Mouse (Mus musculus): ENCODE data around the gene Ccdc88a. TPM values are rescaled to one million over a fixed set of nuclear protein-coding genes. Genes with fewer than 3 reads are reported as not detected.

The Ccdc88a gene
- polyA plus RNA-seq, 1 experiment from 2014 or later = 9.1 TPM

DNA sequence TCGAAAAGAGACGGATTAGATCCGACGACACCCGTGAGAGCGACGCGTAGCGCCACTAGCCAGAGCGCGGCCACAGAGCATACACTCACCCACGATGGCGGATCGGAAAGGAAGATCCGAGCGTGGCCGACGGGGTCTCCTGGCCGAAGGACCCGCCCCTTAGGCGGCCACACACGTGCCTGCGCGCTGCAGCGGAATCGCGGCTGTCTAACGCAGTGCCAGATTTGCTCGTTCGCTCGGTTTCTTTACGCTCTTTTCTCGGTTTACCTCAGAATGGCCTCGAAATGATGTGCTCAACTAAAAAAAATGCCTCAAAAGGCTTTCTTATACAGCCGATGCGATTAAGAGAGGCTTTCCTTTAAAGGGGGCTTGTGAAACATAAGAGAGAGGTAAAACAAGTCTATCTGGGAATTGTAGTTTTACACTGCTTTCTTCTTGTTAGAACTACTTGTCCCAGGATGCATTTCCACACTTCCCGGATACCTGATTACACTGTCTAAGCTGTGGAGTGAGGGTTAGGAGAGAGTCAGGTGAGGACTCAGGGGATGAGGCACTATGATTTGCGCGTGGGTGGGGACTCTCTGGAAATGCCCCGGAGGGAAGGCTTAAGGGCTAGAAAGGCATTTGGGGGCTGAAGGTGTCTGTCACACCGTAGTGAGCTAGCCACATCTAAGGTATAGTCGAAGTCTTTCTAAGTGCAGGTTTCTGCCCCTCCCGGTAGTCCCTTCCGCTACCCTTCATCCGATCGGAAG, 174.5 kb downstream of the Ccdc88a start, which contains the start of the genes Clhc1 and Rps27a:
Gene Clhc1, plus strand, starts transcription at position 199 of the 752 bp plus-strand sequence.
Gene Rps27a, minus strand, starts transcription at position 358 of the 752 bp plus-strand sequence.
- Histone ChIP-seq H3K9me3 (ENCODE audit: control insufficient read depth, low read length) (no peaks in the 10 kb centered on the region), H3K27me3 (ENCODE audit: control insufficient read depth, insufficient read depth, low read length) (no peaks in the 10 kb centered on the region), H3K36me3 (ENCODE audit: control insufficient read depth, insufficient read depth, low read length) (peaks cover 5% of the 10 kb centered on the region; the same call in 1 of the 2 replicates), H3K4me3 (ENCODE audit: low read depth, low read length) (peak within 1 kb of the TSS; percentile 77), H3K4me2 (replicated peaks; ENCODE audit: low read depth) (peak within 1 kb of the TSS; percentile 60), H3K27ac (replicated peaks) (peak within 1 kb of the TSS; percentile 86), H3K9ac (ENCODE audit: low read length) (peak within 1 kb of the TSS; percentile 89), H3K4me1 (replicated peaks; ENCODE audit: control insufficient read depth, insufficient read depth) (no peaks in the 10 kb centered on the region)
- WGBS = under 1% methylated on average over 46 of the region's 46 CpGs
- DNase-seq (ENCODE audit: low spot score) = peak; percentile 93
- ATAC-seq (ENCODE audit: low FRiP score, low TSS enrichment) = peak; percentile 99
- TF ChIP-seq EP300 (optimal IDR thresholded peaks at IDR 0.05) (peak; percentile 94), CTCF (IDR thresholded peaks at IDR 0.05; ENCODE audit: low read depth) (peak; percentile 47)

DNA sequence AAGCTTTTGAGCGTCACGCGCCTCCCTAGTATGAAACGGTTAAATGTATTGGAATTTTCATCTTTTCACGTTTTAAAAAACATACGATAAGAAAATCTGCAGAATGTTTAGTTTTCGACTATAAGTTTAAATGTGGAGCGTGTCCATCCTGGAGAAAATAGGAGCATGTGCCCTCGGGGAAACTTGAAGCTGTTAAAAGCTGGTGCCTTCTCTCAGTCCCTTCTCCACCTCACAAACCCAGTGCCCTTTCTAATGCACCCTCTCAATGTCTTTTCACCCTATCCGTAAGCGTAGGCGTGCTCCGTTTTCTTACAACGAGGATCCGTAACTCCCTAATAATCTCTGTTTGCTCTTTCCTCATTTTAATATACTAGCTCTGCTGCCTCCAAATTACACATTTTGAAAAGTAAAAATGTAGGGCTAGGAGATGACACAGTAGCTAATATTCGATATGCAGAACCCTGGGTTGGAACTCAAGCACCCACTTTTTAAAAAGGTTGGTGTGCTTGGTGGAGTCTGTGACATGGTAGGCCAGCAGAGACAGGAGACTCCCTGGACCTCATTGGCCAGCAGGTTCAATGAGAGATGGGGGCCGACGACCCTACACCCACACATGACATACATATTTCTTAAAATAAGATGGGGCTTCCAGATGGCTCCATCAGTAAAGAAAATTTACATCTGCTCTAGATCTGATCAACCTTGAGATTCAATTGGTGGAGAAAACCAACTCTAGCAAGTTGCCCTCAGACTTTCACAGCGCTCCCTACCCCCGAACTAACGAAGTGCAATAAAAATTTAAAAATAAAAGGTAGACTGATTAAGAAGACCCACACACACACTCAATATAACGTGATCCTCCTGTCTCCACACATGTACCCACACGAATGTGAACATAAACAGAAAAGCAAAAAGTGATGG, 175.3 kb downstream of the Ccdc88a start:
- Histone ChIP-seq H3K36me3 (ENCODE audit: control insufficient read depth, insufficient read depth, low read length) (peaks cover 5% of the 10 kb centered on the region; the same call in 1 of the 2 replicates), H3K4me1 (replicated peaks; ENCODE audit: control insufficient read depth, insufficient read depth) (no peaks in the 10 kb centered on the region), H3K27ac (replicated peaks) (peak overlapping the region; percentile 13; the same call in 1 of the 2 replicates), H3K4me2 (replicated peaks; ENCODE audit: low read depth) (peak overlapping the region; percentile 60), H3K9ac (ENCODE audit: low read length) (peak overlapping the region; percentile 89), H3K27me3 (ENCODE audit: control insufficient read depth, insufficient read depth, low read length) (no peaks in the 10 kb centered on the region), H3K9me3 (ENCODE audit: control insufficient read depth, low read length) (no peaks in the 10 kb centered on the region), H3K4me3 (ENCODE audit: low read depth, low read length) (peak overlapping the region; percentile 77)
- ATAC-seq (ENCODE audit: low FRiP score, low TSS enrichment) (no peak), DNase-seq (ENCODE audit: low spot score) (no peak)
- no peak for TF ChIP-seq EP300 (optimal IDR thresholded peaks at IDR 0.05)
- no peak for TF ChIP-seq CTCF (IDR thresholded peaks at IDR 0.05; ENCODE audit: low read depth)
- WGBS = 21% methylated on average over 23 of the region's 23 CpGs

DNA sequence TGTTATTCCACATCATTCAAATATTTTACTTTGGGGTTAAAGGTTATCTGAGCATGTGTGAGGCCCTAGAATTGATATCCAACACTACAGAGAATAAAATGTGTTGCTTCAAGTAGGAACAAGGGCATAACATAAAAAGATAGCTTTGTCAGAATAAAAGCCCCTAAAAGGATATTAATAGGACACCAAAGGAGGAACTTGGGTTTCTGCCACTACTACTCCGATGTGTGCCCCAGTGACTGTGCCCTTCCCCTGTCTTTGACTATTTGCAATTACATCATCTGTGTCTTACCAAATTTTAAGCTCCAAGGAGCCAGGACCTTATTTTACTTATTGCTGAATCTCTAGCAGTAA, 175.9 kb downstream of the Ccdc88a start:
- no peak overlapping the region for H3K9ac ChIP-seq (ENCODE audit: low read length)
- no peaks in the 10 kb centered on the region for H3K27me3 ChIP-seq (ENCODE audit: control insufficient read depth, insufficient read depth, low read length)
- ATAC-seq (ENCODE audit: low FRiP score, low TSS enrichment) (no peak), DNase-seq (ENCODE audit: low spot score) (no peak)
- peaks cover 2% of the 10 kb centered on the region; the same call in 1 of the 2 replicates for H3K36me3 ChIP-seq (ENCODE audit: control insufficient read depth, insufficient read depth, low read length)
- no peak for TF ChIP-seq EP300 (optimal IDR thresholded peaks at IDR 0.05)
- TF ChIP-seq CTCF (IDR thresholded peaks at IDR 0.05; ENCODE audit: low read depth) = no peak
- no peak overlapping the region for H3K27ac ChIP-seq (replicated peaks)
- H3K4me2 ChIP-seq (replicated peaks; ENCODE audit: low read depth) = no peak overlapping the region
- no peaks in the 10 kb centered on the region for H3K9me3 ChIP-seq (ENCODE audit: control insufficient read depth, low read length)
- H3K4me1 ChIP-seq (replicated peaks; ENCODE audit: control insufficient read depth, insufficient read depth) = no peaks in the 10 kb centered on the region
- WGBS = 74% methylated on average over 1 of the region's 1 CpGs
- H3K4me3 ChIP-seq (ENCODE audit: low read depth, low read length) = no peak overlapping the region

Other genes starting within 250 kb of the Ccdc88a start
- 17.1 and 18.0 TPM in 2 replicates for gene Pnpt1, start 242.9 kb upstream of the Ccdc88a start, polyA plus RNA-seq (2015; fragmentation: Nextera tagmentation; extraction: Ambion mirVana)
- gene Ppp4r3b, start 200.8 kb upstream of the Ccdc88a start, polyA plus RNA-seq (2015; fragmentation: Nextera tagmentation; extraction: Ambion mirVana) = 44.4 and 49.1 TPM in 2 replicates
- 32.1 and 33.6 TPM in 2 replicates for gene Cfap36, start 126.2 kb upstream of the Ccdc88a start, polyA plus RNA-seq (2015; fragmentation: Nextera tagmentation; extraction: Ambion mirVana)
- gene Prorsd1, start 141.4 kb downstream of the Ccdc88a start, polyA plus RNA-seq (2015; fragmentation: Nextera tagmentation; extraction: Ambion mirVana) = 36.2 and 36.7 TPM in 2 replicates
- 20.3 and 24.9 TPM in 2 replicates for gene Mtif2, start 152.8 kb downstream of the Ccdc88a start, polyA plus RNA-seq (2015; fragmentation: Nextera tagmentation; extraction: Ambion mirVana)
- 0.07 TPM in 1 of 2 replicates, not detected in the other for gene Clhc1, start 174.3 kb downstream of the Ccdc88a start, polyA plus RNA-seq (2015; fragmentation: Nextera tagmentation; extraction: Ambion mirVana)
- 1,012 and 1,015 TPM in 2 replicates for gene Rps27a, start 174.5 kb downstream of the Ccdc88a start, polyA plus RNA-seq (2015; fragmentation: Nextera tagmentation; extraction: Ambion mirVana)

Measured in stomach, postnatal 0 days (tissue).